Mouse (Mus musculus) CH12.LX (cell line): ENCODE data around the gene Cby1.

Experiments
- CTCF ChIP-seq, 2 experiments: IDR thresholded peaks in 1 of 2; conservative IDR thresholded peaks in 1 of 2; 2 replicates each; pipeline ENCODE4 v1.5.1; 2011 to 2012; ENCODE audit warnings: low read depth in 2 of 2, low read length in 2 of 2, improper control_type of control experiment in 1 of 2, inconsistent platforms in 1 of 2, mild to moderate bottlenecking in 1 of 2, moderate library complexity in 1 of 2
- NELFE ChIP-seq: IDR thresholded peaks from 2 replicates; pipeline ENCODE4 v1.6.1; 2011; ENCODE audit warnings: low read depth, low read length, improper control_type of control experiment

DNA sequence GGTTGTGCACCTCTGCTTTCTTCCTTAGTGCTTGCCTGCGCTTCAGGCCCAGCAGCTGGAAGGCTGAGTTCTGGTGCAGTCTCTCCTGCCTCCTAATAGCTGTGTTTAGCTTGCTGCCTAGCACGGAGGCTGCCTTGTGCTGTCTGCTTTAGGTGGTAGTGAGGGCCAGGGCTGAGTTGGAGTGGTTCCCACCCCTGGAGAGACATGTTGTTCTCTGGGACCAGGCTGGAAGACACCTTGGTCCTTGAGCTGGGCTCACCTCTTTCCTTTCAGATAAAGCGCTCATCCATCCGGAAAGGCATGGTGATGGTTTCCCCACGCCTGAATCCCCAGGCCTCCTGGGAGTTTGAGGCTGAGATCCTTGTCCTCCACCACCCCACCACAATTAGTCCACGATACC, 57.7 kb downstream of the Cby1 start:
- TF ChIP-seq CTCF (conservative IDR thresholded peaks at IDR 0.05 in 1 of 2, IDR thresholded peaks at IDR 0.05 in 1 of 2; ENCODE audit: low read depth in 2 of 2, low read length in 2 of 2) (no peak), NELFE (no peak)
